Mouse (Mus musculus) brain, adult 10 weeks (tissue): ENCODE measurements around the gene Nmt1. TPM values are rescaled to one million over a fixed set of nuclear protein-coding genes. Genes with fewer than 3 reads are reported as not detected.

Source experiments
- polyA plus RNA-seq: library from polyadenylated mRNA; stranded (reverse); fragments of 350-450 nt; fragmentation: Illumina TruSeq; extraction: RNeasy Lipid Tissue Mini Kit (QIAGEN cat#74804); gene quantifications from one replicate; pipeline ENCODE4 v1.2.3, GENCODE M21; 2015; ENCODE audit warnings: low read depth, low replicate concordance

Gene Nmt1
- 87.5 TPM for polyA plus RNA-seq

DNA sequence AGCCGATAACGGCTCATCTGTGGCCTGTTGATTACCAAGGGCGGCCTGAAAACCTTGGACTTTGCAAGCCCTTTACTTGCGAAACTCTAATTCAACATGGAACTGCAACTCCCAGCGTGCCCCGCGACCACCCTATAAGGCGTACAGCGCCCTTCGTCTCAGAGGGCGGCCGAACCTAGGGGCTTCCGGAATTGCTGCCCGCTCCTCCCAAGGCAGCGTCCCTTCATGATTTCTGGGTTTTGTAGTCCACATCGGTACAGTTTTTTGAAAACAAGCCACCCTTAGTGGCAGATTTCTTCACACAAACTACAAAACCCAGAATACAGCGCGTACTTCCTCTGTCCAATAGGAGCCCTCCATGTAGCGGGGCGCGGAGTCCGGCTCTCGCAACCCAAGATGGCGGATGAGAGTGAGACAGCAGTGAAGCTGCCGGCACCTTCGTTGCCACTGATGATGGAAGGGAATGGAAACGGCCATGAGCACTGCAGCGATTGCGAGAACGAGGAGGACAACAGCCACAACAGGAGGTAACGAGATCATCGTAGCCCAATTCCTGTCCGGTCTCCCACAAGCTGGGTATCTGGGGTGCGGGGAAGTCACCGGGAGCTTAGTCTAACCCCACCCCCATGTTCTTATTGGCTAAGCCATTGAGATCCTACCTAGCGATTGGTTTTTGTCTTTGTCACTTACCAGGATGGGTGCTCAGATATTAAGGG is at the start of gene Nmt1, which contains the start of gene Dcakd:
TSS of gene Nmt1 (plus strand) at position 15 of the 716 bp plus-strand sequence.
TSS of gene Dcakd (minus strand) at position 158 of the 716 bp plus-strand sequence.

DNA sequence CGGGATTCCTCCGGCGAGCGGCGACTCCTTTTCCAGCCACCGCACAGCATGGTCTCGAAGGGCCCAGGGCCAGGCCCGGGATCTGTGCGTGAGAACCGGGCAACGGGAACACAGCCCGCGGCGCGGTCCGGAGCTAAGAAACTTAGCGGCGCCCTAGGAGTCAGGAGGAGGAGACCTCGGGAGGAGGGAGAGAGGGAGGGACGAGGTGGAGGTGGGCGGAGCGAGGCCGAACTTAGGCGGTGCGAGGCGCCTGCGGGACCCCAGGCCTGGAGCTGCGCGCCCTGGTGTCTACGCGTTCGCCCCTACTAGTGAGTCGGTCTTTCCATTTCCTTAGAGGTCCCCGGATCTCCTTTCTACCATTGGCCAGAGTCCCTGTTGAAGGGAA is 73.5 kb downstream of the Nmt1 start, which contains the start of the genes Plcd3 and Acbd4:
TSS of gene Plcd3 (minus strand) at position 178 of the 385 bp plus-strand sequence.
TSS of gene Acbd4 (plus strand) at position 202 of the 385 bp plus-strand sequence.

DNA sequence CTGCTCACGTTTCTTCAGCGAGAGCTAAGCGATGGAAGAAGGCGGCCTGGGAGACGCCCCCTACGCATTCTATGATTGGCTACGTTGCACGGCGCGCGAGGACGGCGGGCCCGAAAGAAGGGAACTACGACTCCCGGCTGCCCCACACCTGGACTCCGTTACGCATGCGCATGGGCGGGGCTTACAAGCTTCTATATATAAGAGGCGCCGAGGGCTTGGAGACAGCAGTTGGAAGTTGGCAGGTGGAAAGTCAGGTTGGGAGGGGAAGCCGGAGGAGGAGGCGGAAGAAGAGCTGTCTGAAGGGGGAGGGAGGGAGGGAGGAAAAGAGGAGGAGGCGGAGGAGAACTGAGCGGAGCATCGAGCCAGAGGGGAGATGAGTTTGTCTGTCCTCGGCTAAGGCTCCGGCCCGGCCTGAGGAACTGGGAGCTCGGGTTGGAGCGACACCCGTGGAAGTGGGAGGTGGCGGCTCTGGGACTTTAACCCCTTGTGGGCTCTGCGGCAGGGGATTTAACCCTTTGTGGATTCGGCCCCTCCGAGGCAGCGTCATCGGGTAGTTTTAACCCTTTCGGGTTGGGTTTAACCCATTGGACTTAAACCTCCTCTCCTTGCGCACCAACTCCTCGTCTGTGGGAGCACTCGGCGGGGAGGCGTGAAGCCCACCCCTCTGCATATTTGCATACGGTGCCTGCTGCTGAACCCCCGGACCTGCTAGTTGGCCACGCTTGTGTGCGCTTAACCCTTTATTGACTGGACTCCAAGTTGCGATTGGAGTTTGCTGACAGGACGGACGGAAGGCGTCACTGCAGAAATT is 88.2 kb downstream of the Nmt1 start, which contains the start of gene Hexim1:
TSS of gene Hexim1 (plus strand) at position 224 of the 811 bp plus-strand sequence.

Other genes starting within 250 kb of the Nmt1 start
- 6.2 TPM for gene Gjc1, start 208.5 kb upstream of the Nmt1 start, polyA plus RNA-seq
- 11.2 TPM for gene Higd1b, start 192.3 kb upstream of the Nmt1 start, polyA plus RNA-seq
- 80.2 TPM for gene Eftud2, start 147.2 kb upstream of the Nmt1 start, polyA plus RNA-seq
- 4.4 TPM for gene Ccdc103, start 147.0 kb upstream of the Nmt1 start, polyA plus RNA-seq
- 0.30 TPM for gene Fam187a, start 143.0 kb upstream of the Nmt1 start, polyA plus RNA-seq
- 158 TPM for gene Gfap, start 127.3 kb upstream of the Nmt1 start, polyA plus RNA-seq
- 0.13 TPM for gene Kif18b, start 103.1 kb upstream of the Nmt1 start, polyA plus RNA-seq
- 9.2 TPM for gene C1ql1, start 81.5 kb upstream of the Nmt1 start, polyA plus RNA-seq
- gene Dcakd, start 143 bp downstream of the Nmt1 start, polyA plus RNA-seq, result 42.0 TPM
- 12.3 TPM for gene Plcd3, start 73.5 kb downstream of the Nmt1 start, polyA plus RNA-seq
- 55.3 TPM for gene Acbd4, start 73.5 kb downstream of the Nmt1 start, polyA plus RNA-seq
- 34.8 TPM for gene Hexim1, start 88.0 kb downstream of the Nmt1 start, polyA plus RNA-seq
- 18.1 TPM for gene Hexim2, start 104.2 kb downstream of the Nmt1 start, polyA plus RNA-seq
- gene Fmnl1, start 142.9 kb downstream of the Nmt1 start, polyA plus RNA-seq, result 100 TPM
- 2.3 TPM for gene 1700023F06Rik, start 180.4 kb downstream of the Nmt1 start, polyA plus RNA-seq
- 0.71 TPM for gene Spata32, start 190.2 kb downstream of the Nmt1 start, polyA plus RNA-seq
- 3.1 TPM for gene Map3k14, start 239.3 kb downstream of the Nmt1 start, polyA plus RNA-seq